Mouse (Mus musculus) G1E (cell line): ENCODE measurements around the gene Hbp1.

Source experiments
- CTCF ChIP-seq: IDR thresholded peaks from 2 replicates; pipeline ENCODE4 v1.5.1; 2012; ENCODE audit warnings: low read depth, low read length, inconsistent platforms, mixed read lengths
- GATA1 ChIP-seq: IDR thresholded peaks from 2 replicates; pipeline ENCODE4 v1.6.1; 2012; ENCODE audit warnings: borderline replicate concordance, low read length, inconsistent platforms, mixed read lengths
- GATA2 ChIP-seq: IDR thresholded peaks from 2 replicates; pipeline ENCODE4 v1.6.1; 2012; ENCODE audit warnings: low read depth, low read length, inconsistent platforms, borderline replicate concordance
- POLR2AphosphoS5 ChIP-seq: IDR thresholded peaks from 2 replicates; pipeline ENCODE4 v1.6.1; 2012; ENCODE audit warnings: low read depth, low read length, inconsistent platforms; ENCODE audit not compliant: insufficient replicate concordance
- TAL1 ChIP-seq: conservative IDR thresholded peaks from 2 replicates; pipeline ENCODE4 v1.6.1; 2012; ENCODE audit warnings: low read depth, low read length, inconsistent platforms, mixed read lengths

GRCm38 (mm10) chr12:31971547-31971946 lies 21.2 kb upstream of the Hbp1 start:
- no peak for TF ChIP-seq POLR2AphosphoS5
- no peak for TF ChIP-seq CTCF
- TF ChIP-seq GATA1, result no peak
- TF ChIP-seq TAL1, result no peak
- TF ChIP-seq GATA2, result no peak
